Mouse (Mus musculus): Measurements from ENCODE around the gene Pik3ap1.

DNA sequence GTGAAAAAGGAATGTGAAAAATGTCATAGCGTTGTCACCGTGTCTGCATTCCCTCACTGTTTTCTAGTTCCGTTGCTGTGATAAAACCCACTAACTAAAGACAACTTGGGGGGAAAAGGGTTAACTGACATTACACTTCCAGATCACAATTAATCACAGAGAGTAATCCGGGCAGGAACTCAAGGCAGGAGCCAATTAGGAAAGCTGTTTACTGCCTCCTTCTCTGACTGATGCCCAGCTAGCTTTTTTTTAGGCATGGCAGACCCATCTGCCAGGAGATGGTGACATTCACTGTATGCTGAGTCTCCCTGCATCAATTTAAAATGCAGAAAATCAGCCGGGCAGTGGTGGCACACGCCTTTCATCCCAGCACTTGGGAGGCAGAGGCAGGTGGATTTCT, 4.4 kb upstream of the Pik3ap1 start:
- no peak for TF ChIP-seq CTCF (IDR thresholded peaks at IDR 0.05; ENCODE audit: insufficient read depth, low read length)
- no peak for TF ChIP-seq POLR2A (IDR thresholded peaks at IDR 0.05; ENCODE audit: borderline replicate concordance, extremely low read depth, low read depth, low read length)
